Mouse (Mus musculus) heart, adult 8-10 months (tissue): ENCODE results near the gene Ngdn. TPM values are rescaled to one million over a fixed set of nuclear protein-coding genes. Genes with fewer than 3 reads are reported as not detected.
"Not testable (repeated sequence)": the region's sequence is repeated elsewhere in the genome, so short reads cannot be mapped to it uniquely, and the experiment has no call there.

ENCODE experiments used
- DNase-seq: peaks from one replicate; pipeline ENCODE4 v3.0.0; 2022; ENCODE audit warnings: low spot score
- total RNA-seq, 4 experiments: library from RNA; stranded (reverse); gene quantifications; 2 replicates each; pipeline ENCODE4 v1.2.4; 2022

Gene Ngdn
- total RNA-seq, result 10 to 100 TPM; 22.3 to 31.5 (median 25.9) TPM

DNA sequence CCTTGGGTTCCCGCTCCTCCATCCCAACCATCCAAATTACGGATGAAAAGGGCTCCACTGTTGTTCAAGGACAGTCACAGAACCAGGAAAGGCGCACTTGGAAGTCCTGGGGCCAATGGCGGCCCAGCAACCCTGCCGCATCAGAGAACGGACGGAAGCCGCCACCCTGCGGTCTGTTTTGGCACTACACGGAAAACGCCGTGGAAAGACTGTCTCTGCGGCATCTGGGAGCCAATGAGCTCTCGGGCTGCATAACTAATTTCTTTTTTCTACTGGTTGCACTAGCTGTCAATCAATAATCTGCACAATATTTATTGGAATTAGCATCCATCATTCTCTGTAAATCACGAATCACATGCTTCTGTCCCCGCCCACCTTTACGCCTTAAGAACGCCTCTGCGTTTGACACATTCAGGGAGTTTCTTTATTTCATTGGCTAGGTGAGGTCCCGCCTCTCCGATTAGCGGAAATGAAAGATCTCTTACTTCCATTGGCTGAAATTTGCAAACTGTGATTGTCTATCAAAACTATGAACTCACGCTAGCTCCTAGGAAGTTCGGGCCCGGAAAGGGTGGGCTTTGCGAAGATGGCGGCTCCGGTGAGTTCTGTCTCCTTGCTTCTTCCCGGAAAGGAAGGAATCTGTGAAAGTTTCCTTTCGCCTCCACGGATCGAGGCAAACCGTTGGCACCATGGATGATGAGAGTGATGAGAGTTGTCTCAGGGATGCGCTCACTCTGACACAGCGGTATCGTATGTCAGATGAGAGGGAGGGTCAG, at the start of gene Ngdn:
Gene Ngdn, plus strand, starts transcription at position 464 of the 776 bp plus-strand sequence.
- peak; percentile 100 for DNase-seq

DNA sequence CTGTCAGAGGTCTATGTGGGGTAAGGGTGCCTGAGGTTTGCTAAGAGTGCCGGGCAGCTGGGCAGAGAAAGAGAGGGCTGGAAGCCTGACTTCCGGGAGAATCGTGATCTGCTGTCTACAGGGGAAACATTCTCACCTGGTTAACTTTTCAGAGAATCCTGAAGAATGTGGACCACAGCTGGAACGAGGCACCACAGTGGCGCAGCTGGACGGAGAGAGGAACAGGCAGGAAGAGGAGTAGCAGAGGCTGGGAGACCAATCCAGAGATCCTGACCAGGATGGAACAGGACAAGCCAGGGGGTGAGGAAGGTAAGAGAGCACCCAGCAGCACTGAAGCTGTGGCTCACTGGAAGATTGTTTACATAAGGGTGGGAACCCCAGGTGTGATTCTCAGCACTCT, 49.6 kb upstream of the Ngdn start:
- no peak for DNase-seq

DNA sequence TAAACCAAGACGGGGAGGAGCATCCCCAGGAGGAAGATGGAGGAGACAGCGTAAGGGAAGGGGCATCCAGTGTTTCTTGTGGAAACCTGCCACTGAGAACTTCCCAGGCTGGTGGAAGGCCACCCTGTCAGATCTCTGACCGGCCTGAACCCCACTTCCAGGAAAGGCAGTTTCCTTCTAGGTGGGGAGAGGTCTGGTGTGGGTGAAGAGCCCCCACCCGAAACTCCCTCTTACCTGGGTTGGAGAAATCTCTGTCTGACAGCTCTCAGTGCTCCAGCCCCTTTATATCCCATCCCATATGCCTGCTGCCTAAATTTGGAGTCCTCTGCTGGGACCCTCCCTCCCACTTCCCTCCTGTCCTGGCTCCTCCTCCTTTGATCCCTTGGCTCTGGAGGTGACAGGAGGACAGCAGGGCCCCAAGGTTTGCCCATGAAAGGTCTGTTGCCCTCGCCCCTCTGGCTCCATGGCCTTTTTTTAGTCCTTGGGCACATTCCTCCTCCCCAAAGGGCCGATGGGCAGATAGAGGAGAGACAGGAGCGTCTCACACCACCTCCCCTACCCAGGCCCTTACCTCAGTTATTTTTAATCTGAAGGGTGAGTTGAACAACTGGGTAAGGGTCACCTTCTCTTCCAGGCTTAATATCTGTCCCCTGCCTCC, 48.8 kb upstream of the Ngdn start, which contains the start of gene Myh6:
Gene Myh6, minus strand, starts transcription at position 608 of the 658 bp plus-strand sequence.
- DNase-seq, result peak; percentile 67

DNA sequence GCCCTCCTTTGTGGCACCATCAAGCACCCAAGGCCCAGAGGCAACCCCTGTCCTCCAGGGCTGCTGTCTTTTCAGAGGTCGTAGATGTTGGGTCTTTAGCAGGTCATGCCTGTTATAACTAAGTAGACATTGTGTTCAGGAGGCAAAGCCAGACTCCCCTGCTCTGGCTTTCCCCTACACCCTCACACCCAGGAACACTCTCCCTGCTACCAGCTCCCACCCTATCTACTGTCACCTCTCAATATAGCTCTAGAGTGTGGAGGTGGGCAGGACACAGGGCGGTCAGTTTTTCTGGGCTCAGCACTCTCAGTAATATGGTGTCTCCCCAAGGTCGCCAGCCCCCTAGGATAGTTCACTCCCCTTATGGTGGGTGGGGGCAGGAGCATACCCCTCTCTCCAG, 47.4 kb upstream of the Ngdn start:
- DNase-seq, result peak; percentile 52

DNA sequence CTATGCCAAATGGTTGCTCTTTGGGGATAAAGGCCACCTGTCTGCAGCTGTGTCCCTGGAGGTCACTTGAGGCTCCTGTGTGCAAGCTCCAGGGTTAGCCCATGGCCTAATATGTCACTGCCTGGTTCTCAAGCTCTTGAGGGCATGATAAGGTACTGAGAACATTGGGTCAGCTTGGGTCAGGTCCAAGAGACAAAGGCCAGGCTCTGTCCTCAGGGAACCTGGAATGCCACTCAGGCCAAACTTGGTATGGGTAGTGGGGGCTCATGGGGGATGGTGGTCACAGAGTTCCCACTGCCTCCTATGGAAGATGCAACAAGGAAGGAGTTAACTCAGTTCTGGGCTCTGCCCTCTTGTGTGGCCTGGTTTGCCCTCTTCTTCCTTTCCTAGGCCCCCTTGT, 46.9 kb upstream of the Ngdn start:
- DNase-seq, result peak; percentile 78

DNA sequence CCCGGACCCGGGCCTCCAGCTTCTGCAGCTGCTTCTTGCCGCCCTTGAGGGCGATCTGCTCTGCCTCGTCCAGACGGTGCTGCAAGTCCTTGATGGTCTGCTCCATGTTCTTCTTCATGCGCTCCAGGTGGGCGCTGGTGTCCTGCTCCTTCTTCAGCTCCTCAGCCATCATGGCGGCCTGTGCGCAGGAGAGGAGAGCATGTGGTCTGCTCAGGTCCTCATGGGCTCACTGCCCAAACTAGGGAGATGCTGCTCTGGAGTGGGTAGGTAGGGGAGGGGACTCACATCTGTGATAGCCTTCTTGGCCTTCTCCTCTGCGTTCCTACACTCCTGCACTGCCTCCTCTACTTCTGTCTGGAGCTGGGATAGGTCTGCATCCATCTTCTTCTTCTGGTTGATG, 42.5 kb upstream of the Ngdn start:
- DNase-seq, result not testable (repeated sequence)

DNA sequence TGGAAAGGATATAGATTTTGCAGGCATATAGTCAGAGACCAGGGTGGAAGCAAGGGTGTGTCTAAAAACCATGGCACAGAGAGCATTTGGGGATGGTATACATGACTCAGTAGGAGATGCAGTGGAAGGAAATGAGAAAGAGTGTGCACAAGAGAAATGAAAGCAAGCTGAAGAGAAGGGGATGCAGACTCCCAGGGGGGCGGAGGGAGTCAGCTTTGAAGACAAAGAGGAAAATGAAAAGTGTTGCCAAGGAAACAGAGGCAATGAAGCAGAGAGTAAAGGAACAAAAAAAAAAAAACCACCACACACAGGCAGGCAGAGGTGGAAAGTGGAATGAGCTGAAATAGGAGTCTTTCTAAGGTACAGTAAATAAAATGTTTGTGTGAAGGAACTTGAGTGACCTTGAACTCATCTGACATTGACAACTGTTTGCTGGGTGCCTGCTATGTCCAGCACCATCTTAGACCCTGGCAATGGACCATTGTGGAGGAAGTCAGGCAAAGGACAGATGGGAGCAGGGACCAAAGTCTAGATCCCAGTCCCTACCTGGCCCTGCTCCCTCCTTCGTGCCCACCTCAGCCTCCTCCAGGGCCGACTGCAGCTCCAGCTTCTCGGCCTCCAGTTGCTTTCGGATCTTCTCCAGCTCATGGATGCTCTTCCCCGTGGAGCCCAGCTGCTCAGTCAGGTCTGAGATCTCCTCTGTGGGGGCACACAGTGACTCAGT, 41.0 kb upstream of the Ngdn start:
- DNase-seq, result no peak

DNA sequence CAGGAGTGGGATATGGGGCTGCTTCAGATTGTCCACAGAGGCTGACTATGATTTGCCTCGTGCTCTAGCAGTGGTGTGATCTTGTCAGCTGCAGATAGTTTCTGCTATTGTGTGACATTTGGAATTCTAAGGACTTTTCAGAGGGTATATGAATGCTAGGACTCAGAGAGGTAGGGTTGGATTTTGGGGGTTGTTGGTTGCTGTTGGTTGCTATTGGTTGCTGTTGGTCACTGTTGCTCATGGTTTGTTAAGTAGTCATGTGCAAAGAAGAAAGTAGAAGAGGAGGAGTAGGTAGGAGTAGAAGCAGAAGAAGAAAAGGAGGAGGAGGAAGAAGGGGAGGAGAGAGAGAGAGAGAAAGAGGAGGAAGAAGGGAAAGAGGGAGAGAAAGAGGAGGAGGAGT, 38.6 kb upstream of the Ngdn start, which contains the start of gene Gm17428:
Gene Gm17428, plus strand, starts transcription at position 301 of the 400 bp plus-strand sequence.
- no peak for DNase-seq

DNA sequence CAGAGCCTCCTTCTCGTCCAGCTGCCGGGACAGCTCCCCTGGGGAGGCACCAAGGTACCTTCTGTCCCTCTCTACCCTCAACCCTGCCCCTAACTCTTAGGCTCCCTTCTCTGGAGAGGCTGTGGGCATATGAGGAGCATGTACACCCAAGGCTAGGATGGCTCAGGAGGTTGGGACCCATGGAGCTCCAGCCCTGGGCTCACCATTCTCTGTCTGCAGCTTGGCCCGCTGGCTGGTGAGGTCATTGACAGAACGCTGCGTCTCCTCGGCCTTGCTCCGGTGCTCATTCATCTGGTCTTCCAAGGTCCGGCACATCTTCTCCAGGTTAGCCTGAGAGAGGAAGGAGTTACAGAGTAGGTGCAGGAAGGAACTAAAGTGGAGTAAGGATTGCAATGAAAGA, 36.6 kb upstream of the Ngdn start:
- DNase-seq, result no peak

DNA sequence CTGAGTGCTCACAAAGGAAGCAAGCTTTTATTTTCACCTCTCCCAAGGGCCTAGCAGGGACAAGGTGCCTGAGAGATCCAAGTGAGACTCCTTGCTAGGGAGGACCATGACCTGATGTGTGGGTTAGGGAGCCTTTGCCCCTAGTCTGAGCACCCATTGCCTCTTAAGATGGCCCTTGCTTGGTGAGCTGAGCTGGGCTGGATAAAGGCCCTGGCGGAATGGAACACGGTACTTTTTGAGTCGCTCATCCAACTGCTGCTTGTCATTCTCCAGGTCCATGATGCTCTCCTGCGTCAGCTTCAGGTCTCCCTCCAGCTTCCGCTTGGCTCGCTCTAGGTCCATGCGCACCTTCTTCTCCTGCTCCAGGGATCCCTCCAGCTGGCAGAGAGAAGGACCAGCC, 33.3 kb upstream of the Ngdn start:
- no peak for DNase-seq

DNA sequence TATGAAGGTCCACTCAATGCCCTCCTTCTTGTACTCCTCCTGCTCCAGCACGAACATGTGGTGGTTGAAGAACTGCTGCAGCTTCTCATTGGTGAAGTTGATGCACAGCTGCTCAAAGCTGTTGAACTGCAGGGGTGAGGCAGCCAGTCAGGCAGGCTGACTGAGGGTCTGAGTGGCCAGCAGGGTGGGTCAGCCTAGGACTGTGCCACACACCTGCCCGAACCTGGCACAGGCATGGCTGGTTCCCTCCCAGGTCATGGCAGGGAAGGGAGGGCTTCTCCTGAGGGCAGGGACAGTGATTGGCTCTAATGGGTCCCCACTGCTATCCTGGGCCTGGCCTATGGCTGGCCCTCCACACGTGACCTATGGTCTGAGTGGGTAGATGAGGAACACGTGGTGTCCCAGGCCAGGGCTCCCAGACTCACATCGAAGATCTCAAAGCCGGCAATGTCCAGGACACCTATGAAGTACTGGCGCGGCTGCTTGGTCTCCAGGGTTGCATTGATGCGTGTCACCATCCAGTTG, 26.8 kb upstream of the Ngdn start:
- not testable (repeated sequence) for DNase-seq

DNA sequence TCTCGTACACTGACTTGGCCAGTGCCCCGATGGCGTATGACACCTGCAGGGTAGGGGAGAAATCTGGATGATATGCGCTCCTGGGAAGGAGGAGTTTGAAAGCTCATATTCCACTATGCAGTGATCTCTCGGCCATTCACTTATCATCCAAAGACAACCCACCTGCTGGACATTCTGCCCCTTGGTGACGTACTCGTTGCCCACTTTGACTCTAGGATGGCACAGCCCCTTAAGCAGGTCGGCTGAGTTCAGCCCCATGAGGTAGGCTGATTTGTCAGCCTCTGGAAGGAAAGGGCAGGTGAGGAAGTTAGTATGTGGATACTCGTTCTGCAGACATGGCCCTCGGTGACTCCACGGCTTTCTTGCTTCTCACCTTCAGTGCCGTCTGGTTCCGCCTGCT, 26.4 kb upstream of the Ngdn start:
- DNase-seq, result no peak

DNA sequence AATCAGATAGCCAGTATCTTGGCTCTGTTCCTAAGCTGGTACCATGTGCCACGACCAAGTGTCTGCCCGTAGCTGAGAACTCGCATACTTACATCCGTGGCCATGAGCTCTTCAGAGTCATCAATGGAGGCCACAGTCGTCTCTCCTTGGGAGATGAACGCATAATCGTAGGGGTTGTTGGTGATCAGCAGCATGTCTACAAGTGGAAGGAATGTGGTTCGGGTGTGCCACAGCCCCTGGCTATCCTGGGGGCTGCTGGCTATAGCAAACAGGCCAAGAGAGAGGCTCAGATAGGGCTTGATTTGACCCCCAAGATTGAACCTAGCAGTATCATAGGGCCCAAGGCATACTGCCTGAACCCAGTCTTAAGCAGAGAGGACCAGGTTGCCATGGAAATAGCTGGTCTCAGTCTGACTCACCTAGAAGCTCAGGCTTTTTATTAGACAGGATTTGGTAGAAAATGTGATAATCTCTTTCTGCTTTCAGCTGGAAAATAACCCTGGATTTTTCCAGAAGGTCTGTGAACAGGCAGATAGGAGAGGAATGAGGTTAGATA, 25.3 kb upstream of the Ngdn start:
- DNase-seq, result no peak

DNA sequence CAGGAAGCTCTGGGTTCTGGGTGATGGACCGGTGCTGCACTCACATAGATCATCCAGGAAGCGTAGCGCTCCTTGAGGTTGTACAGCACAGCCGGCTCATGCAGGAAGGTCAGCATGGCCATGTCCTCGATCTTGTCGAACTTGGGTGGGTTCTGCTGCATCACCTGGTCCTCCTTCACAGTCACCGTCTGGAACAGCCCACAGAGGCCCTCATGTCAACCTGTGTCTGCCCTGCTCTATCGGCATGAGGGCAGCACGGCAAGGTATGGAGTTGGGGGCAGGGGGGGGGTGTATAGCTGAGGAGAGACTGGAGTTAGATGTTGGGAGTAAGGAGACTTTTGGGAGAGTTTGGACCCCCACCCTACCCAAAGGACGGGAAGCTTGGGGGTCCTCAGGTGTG, 23.1 kb upstream of the Ngdn start:
- DNase-seq, result no peak

DNA sequence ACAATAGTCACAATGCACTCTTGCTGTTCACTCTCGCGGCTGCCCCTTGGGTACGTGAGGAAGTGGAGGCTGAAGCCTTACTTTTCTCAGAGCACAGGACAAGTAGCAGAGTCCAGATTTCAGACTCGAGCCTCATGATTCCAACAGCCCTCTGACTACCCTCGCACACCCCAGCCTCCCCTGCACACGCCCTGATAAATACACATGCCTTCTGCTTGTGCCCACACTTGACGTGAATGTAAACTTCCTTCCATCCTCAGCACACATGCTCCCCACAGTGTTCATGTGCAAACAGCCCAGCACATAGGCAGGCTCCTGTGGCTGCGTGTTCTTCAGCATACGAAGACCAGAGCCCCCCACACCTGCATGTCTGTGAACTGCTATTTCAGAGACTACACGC, 21.6 kb upstream of the Ngdn start:
- DNase-seq, result no peak

DNA sequence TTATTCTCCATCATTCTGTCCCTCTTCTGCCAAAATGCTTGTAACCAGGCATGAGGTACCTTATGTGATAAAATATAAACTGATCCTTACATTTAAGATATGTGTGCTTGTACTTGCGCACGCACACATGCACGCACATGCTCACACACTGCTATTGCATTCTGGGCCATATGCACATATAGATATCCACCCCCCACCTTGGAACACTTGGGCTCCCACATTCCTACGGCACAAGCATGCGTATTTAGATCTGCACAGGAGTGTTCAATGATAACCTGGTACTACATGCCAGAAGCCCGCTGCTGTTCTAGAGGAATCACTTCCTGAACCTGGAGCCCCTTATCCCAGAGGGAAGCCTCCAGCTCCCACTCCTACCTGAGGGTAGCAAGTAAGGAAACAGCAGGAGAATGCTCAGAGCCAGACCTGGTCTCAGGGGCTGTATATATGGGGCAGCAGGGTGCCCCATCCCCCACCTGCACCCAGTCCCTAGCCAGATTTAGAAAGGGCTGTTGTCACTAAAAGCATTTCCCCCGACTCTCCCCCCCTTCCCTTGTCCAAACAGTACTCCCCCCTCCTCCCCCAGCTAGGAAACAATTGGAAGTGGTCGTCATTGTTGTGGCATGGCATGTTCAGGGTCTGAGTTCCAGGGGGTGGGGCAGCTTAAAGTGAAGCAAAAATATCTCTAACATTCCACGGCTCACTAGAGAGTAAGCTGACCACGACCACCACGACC, 21.0 kb upstream of the Ngdn start, which contains the start of gene Myh7:
Gene Myh7, minus strand, starts transcription at position 491 of the 733 bp plus-strand sequence.
- DNase-seq, result no peak

DNA sequence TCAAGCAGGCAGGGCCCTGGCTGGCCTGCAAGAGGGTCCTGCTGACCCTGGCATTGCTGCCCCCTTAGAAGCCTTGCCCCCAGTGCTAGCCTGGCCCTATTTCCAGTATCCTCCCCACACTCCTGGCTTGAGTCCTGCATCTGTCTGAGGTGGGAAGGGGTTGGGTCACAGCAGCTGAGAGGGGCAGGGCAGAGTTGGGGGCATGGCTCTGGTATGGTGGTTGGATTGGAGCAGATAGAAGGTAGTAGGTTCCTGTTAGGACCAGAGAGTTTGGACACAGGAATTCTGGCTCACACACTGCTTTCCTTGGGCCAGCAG, 20.4 kb upstream of the Ngdn start:
- DNase-seq, result no peak

DNA sequence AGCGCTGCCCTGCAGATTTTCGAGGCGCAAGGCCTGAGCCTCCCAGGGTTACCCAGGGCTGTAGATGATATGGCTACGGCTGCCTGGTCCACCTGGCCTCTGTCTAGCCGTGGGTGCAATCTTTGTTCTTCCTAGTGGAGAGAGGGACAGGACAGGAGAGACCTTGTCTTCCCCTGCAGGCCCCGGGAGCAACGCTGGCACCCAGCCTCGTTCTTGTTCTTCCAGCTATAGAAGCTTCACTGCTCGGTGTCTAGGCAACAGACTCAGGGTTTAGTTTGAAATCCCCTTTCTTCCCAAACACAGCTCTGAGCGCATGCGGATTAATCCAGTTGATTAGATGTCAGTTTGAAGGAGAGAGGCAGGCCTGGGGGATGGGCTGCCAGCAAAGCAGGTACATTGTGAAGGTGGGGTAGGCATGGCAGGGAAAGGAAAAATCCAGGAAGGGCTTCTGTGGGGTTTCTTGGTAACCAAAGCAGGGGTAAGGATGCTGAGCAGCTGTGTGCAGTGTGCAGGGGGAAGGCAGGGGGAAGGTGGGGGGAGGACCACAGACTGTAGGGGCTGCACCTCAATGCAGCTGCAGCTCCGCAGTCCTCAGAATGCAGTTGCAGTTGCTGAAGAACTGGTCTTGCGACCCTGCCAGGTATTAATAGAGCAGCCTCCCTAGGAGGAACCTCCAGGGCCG, 19.7 kb upstream of the Ngdn start:
- no peak for DNase-seq

DNA sequence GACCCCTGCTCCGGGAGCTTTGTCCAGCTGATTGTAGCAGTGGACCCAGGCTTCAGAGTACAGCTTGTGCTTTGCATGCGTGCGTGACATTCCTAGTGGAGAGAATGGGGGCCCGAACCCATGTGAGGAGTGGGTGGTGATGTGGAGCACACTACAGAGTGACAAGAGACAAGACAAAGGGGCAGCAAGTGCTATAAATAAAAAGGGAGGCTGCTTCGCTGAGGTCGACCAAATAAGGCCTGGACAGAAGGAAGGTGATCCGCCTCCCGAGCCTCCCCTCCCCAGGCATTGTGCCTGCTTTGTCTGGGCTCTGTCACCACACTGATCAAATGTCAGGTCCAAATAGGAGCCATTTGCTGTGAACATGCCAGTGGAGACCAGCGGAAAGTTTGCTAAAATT, 18.5 kb upstream of the Ngdn start:
- no peak for DNase-seq

DNA sequence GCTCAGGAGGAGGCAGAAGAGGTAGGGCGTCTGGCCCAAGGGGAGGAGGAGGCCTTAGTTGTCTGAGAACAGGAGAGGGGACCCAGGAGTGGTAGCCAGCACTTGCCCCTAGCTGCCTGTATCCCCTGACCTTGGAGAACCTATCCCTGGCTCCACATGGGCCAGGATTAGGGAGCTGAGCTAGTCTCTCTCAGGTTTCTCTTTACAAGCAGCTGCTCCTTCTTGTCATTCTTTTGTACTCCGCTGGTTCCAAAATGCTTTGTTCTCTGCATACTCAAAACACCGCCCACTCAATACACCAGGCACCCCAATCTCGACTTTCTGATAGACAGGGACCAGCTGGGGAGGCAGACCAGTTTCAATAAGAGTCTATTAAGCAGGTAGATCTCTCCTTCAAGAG, 18.0 kb upstream of the Ngdn start:
- no peak for DNase-seq

DNA sequence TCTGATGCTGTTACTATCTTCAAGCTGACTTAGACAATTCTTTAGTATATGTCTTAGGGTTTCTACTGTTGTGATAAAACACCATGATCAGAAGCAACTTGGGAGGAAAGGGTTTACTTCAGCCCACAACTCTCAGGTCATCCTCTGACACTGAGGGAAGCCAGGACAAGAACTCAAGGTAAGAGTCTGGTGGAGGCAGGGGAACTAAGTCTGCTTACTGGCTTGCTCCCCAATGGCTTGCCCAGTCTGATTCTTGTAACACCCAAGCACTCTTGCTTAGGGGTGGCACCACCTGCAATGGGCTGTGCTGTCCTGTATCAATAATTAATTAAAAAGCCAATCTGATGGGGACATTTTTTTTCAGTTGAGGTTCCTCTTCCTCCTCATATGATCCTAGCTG, 16.6 kb upstream of the Ngdn start:
- DNase-seq, result no peak
